Mouse (Mus musculus) embryonic fibroblast, embryonic 13.5 days (primary cell): ENCODE measurements around the gene Mtus2.

Experiments used
- CTCF ChIP-seq: IDR thresholded peaks from 2 replicates; pipeline ENCODE4 v1.5.1; 2011; ENCODE audit warnings: mild to moderate bottlenecking, control low read depth, low read length, moderate library complexity, borderline replicate concordance; ENCODE audit not compliant: insufficient read depth
- POLR2A ChIP-seq: IDR thresholded peaks from 2 replicates; pipeline ENCODE4 v1.6.1; 2011; ENCODE audit warnings: low read depth, mild to moderate bottlenecking, control low read depth, low read length, moderate library complexity

GRCm38 (mm10) chr5:148130691-148131457 is 173.8 kb downstream of the Mtus2 start:
- TF ChIP-seq POLR2A: no peak
- no peak for TF ChIP-seq CTCF
